ENCODE assay signal across 19 mouse cellular contexts in genomic region chr5:114172936-114173335, GRCm38 (mm10). TPM values are rescaled to one million over a fixed set of nuclear protein-coding genes. Genes with fewer than 3 reads are reported as not detected.
DNase-seq lines count a peak whose midpoint lies in the region; ATAC-seq and TF ChIP-seq lines count a peak whose summit lies in the region.
"Had no signal": no experiment of that assay in that cellular context is flagged by ENCODE, and none has a peak within 500 bp of the region (broad histone marks: within the 10 kb centered on the region; RNA-seq: fewer than 3 reads in every experiment).

No protein-coding gene starts in this region.

- H3K36me3 ChIP-seq in heart, adult 2 months (ENCODE audit: control insufficient read depth, insufficient read depth, low read length): peaks cover 3% of the 10 kb centered on the region
- no peaks in the 10 kb centered on the region; a peak in 1 of 4 replicates for H3K36me3 ChIP-seq in MEL (ENCODE audit: control insufficient read depth in 1 of 2, insufficient read depth in 2 of 2, low read length in 2 of 2)
- H3K36me3 ChIP-seq: heart, embryonic 15.5 days; limb, embryonic 13.5 days; liver, embryonic 13.5 days had no signal

- H3K27ac ChIP-seq in heart, adult 2 months: no peak overlapping the region
- H3K27ac ChIP-seq in MEL (ENCODE audit: control insufficient read depth, low read depth, low read length): no peak overlapping the region
- H3K27ac ChIP-seq: forebrain, embryonic 13.5 days; limb, embryonic 13.5 days; liver, embryonic 13.5 days had no signal

- H3K79me2 ChIP-seq in heart, adult 2 months (replicated peaks; ENCODE audit: control insufficient read depth, insufficient read depth, low read length): 0 out of 2 replicates have a peak, but pooled peaks cover 2% of the 10 kb centered on the region
- no peaks in the 10 kb centered on the region; the same call in 1 of the 2 replicates for H3K79me2 ChIP-seq in MEL (ENCODE audit: control insufficient read depth, insufficient read depth, low read length, poor library complexity)

- ATAC-seq in neutrophil, adult 5-6 weeks (ENCODE audit: extremely low read depth, insufficient number of reproducible peaks, low FRiP score, poor library complexity, severe bottlenecking): 0 out of 2 replicates have a peak, but pooled peaks have one; percentile 41
- ATAC-seq: forebrain, embryonic 13.5 days; midbrain, embryonic 16.5 days had no signal

- DNase-seq in heart, adult 2 months: no peak
- no peak for DNase-seq in heart, postnatal 4 days
- peak; percentile 62 for DNase-seq in MEL (ENCODE audit: low read depth, low spot score)
- DNase-seq in c-Kit-positive CD71-positive TER-119-positive erythroid progenitor cells, embryonic 14.5 days (ENCODE audit: low spot score): peak; percentile 37
- DNase-seq in spleen, postnatal 10 days (ENCODE audit: low spot score in 2 of 2): no peak
- DNase-seq in adipocyte (ENCODE audit: low spot score): no peak
- no peak for DNase-seq in testis, postnatal 14 days (ENCODE audit: low spot score)
- DNase-seq: adrenal gland, postnatal 36 days; B cell, adult 2 months; cerebellum, adult 11 months; cerebellum, postnatal 14 days; heart, adult 18-20 months; kidney, adult 11 months; liver, embryonic 13.5 days had no signal

- 0 out of 2 replicates have a peak, but pooled peaks have one; percentile 7 for TF ChIP-seq EP300 in heart, adult 2 months (IDR thresholded peaks at IDR 0.05; ENCODE audit: insufficient read depth, low read depth, low read length)
- no peak for TF ChIP-seq EP300 in MEL (IDR thresholded peaks at IDR 0.05; ENCODE audit: low read depth in 1 of 2, low read length in 2 of 2)

- TF ChIP-seq POLR2A in heart, adult 2 months (IDR thresholded peaks at IDR 0.05; ENCODE audit: insufficient read depth, low read depth, low read length): no peak
- no peak for TF ChIP-seq POLR2A in MEL (IDR thresholded peaks at IDR 0.05; ENCODE audit: control insufficient read depth in 1 of 2, insufficient read depth in 1 of 2, low read depth in 1 of 2, low read length in 2 of 2, poor library complexity in 1 of 2)

- no peaks in the 10 kb centered on the region for H3K9me3 ChIP-seq in MEL (replicated peaks; ENCODE audit: insufficient read depth, low read length)
- H3K9me3 ChIP-seq: forebrain, embryonic 13.5 days; heart, embryonic 15.5 days; limb, embryonic 13.5 days; liver, embryonic 13.5 days had no signal

- 92% methylated on average over 3 of the region's 3 CpGs for WGBS in heart, adult 2 months

- no peak for TF ChIP-seq RAD21 in MEL (IDR thresholded peaks at IDR 0.05; ENCODE audit: low read depth, low read length)

- no peaks in the 10 kb centered on the region for H3K27me3 ChIP-seq in heart, adult 2 months (ENCODE audit: control insufficient read depth, insufficient read depth, low read length)
- H3K27me3 ChIP-seq in MEL (ENCODE audit: control insufficient read depth in 1 of 2, insufficient read depth in 2 of 2, low read length in 2 of 2): no peaks in the 10 kb centered on the region
- H3K27me3 ChIP-seq: heart, embryonic 15.5 days; liver, embryonic 13.5 days had no signal

- no peak overlapping the region for H3K4me3 ChIP-seq in heart, adult 2 months
- H3K4me3 ChIP-seq in MEL (ENCODE audit: control insufficient read depth in 1 of 2, insufficient read depth in 1 of 2, low read depth in 2 of 2, low read length in 2 of 2): no peak overlapping the region
- H3K4me3 ChIP-seq: forebrain, embryonic 13.5 days; heart, embryonic 15.5 days; limb, embryonic 13.5 days; liver, embryonic 13.5 days had no signal

- no peak overlapping the region for H3K9ac ChIP-seq in heart, adult 2 months (ENCODE audit: low read depth, low read length)
- no peak overlapping the region for H3K9ac ChIP-seq in MEL (ENCODE audit: control insufficient read depth, low read depth, low read length, poor library complexity, severe bottlenecking)
- H3K9ac ChIP-seq: forebrain, embryonic 13.5 days; heart, embryonic 15.5 days; limb, embryonic 13.5 days; liver, embryonic 13.5 days had no signal

- H3K4me1 ChIP-seq in heart, adult 2 months (ENCODE audit: control insufficient read depth, insufficient read depth, low read length): peaks cover 5% of the 10 kb centered on the region
- H3K4me1 ChIP-seq in MEL (ENCODE audit: control insufficient read depth in 1 of 2, insufficient read depth in 2 of 2, low read length in 2 of 2): peaks cover 4 to 7% of the 10 kb centered on the region in 2 experiments; a peak in 1 of 4 replicates

- intact Hi-C loops in heart, adult 2 months (cut with DNase I): loop anchor here (10.0 kb wide), 1 partner anchor 202 kb away; no protein-coding TSS in a partner anchor

- no peak for TF ChIP-seq CTCF in heart, adult 2 months (IDR thresholded peaks at IDR 0.05)
- no peak for TF ChIP-seq CTCF in MEL (IDR thresholded peaks at IDR 0.05 in 2 of 3, conservative IDR thresholded peaks at IDR 0.05 in 1 of 3; ENCODE audit: control insufficient read depth in 1 of 3, insufficient read depth in 1 of 3, low read depth in 2 of 3, low read length in 3 of 3, poor library complexity in 1 of 3, severe bottlenecking in 1 of 3)

TF ChIP-seq in MEL, 35 proteins besides CTCF, POLR2A, EP300 and RAD21:
- TF ChIP-seq MEF2A (IDR thresholded peaks at IDR 0.05; ENCODE audit: extremely low read depth, insufficient replicate concordance, low read depth, low read length, poor library complexity, severe bottlenecking): no peak
- TF ChIP-seq TBP (IDR thresholded peaks at IDR 0.05; ENCODE audit: low read depth, low read length): no peak
- no peak for TF ChIP-seq CHD2 (IDR thresholded peaks at IDR 0.05; ENCODE audit: low read length)
- TF ChIP-seq UBTF (IDR thresholded peaks at IDR 0.05; ENCODE audit: borderline replicate concordance, insufficient read depth, low read depth, low read length): no peak
- TF ChIP-seq GABPA (IDR thresholded peaks at IDR 0.05; ENCODE audit: low read depth, low read length): no peak
- no peak for TF ChIP-seq RCOR1 (IDR thresholded peaks at IDR 0.05; ENCODE audit: low read depth, low read length)
- no peak for TF ChIP-seq NRF1 (IDR thresholded peaks at IDR 0.05; ENCODE audit: insufficient read depth, low read depth, low read length, poor library complexity, severe bottlenecking)
- no peak for TF ChIP-seq MXI1 (IDR thresholded peaks at IDR 0.05; ENCODE audit: low read depth, low read length)
- TF ChIP-seq TCF12 (IDR thresholded peaks at IDR 0.05; ENCODE audit: low read depth, low read length): no peak
- TF ChIP-seq BHLHE40 (IDR thresholded peaks at IDR 0.05; ENCODE audit: borderline replicate concordance, low read depth, low read length): no peak
- TF ChIP-seq SMC3 (IDR thresholded peaks at IDR 0.05; ENCODE audit: low read depth, low read length): no peak
- no peak for TF ChIP-seq MYB (IDR thresholded peaks at IDR 0.05; ENCODE audit: low read depth, low read length)
- TF ChIP-seq MYC (IDR thresholded peaks at IDR 0.05; ENCODE audit: low read depth, low read length): no peak
- TF ChIP-seq ELF1 (IDR thresholded peaks at IDR 0.05; ENCODE audit: low read depth, low read length): no peak
- no peak for TF ChIP-seq GATA1 (IDR thresholded peaks at IDR 0.05; ENCODE audit: low read depth, low read length)
- TF ChIP-seq KAT2A (conservative IDR thresholded peaks at IDR 0.05; ENCODE audit: low read depth, low read length): no peak
TF ChIP-seq in MEL: peak in this region for 0.

RNA-seq across cellular contexts. Expression of gene Acacb, which starts 26.6 kb away (rescaled TPM):
- 100 to 1,000 TPM; 205 to 251 TPM for total RNA-seq in heart, adult 2 months (2021)
- 105 and 141 TPM in 2 replicates for polyA plus RNA-seq in heart, adult 2 months (2012; rRNA removed)
- 100 to 1,000 TPM; 101 to 102 TPM for total RNA-seq in heart, postnatal 4 days (2021)
- 1.9 and 2.0 TPM in 2 replicates for total RNA-seq in MEL (2012; rRNA removed)
- polyA plus RNA-seq in MEL (2012; ENCODE audit: insufficient read depth in 1 of 2, insufficient read length in 2 of 2, low read depth in 1 of 2, low replicate concordance in 2 of 2, missing spikeins in 1 of 2): 1 to 10 TPM in 1 of 2 experiments, not detected in 1; 5.3 TPM
- total RNA-seq in neutrophil, adult 5-6 weeks (2017): 0.86 TPM in 1 of 2 replicates, not detected in the other

RNA-seq across cellular contexts. Expression of gene Ung, which starts 42.8 kb away (rescaled TPM):
- total RNA-seq in heart, adult 2 months (2021): 10 to 100 TPM; 27.1 to 32.1 TPM
- 24.4 and 28.3 TPM in 2 replicates for polyA plus RNA-seq in heart, adult 2 months (2012; rRNA removed)
- 10 to 100 TPM; 34.0 to 40.7 TPM for total RNA-seq in heart, postnatal 4 days (2021)
- 19.6 and 22.1 TPM in 2 replicates for total RNA-seq in MEL (2012; rRNA removed)
- polyA plus RNA-seq in MEL (2012; ENCODE audit: insufficient read depth in 1 of 2, insufficient read length in 2 of 2, low read depth in 1 of 2, low replicate concordance in 2 of 2, missing spikeins in 1 of 2): 10 to 100 TPM in 1 of 2 experiments, not detected in 1; 62.2 TPM
- 5.5 and 5.6 TPM in 2 replicates for total RNA-seq in neutrophil, adult 5-6 weeks (2017)

RNA-seq across cellular contexts. Expression of gene Alkbh2, which starts 44.9 kb away (rescaled TPM):
- 1 to 10 TPM; 1.6 to 2.0 TPM for total RNA-seq in heart, adult 2 months (2021)
- 3.0 and 3.1 TPM in 2 replicates for polyA plus RNA-seq in heart, adult 2 months (2012; rRNA removed)
- 1 to 10 TPM; 4.8 to 6.4 TPM for total RNA-seq in heart, postnatal 4 days (2021)
- total RNA-seq in MEL (2012; rRNA removed): 15.2 and 15.7 TPM in 2 replicates
- 10 to 100 TPM in 1 of 2 experiments, not detected in 1; 22.6 TPM for polyA plus RNA-seq in MEL (2012; ENCODE audit: insufficient read depth in 1 of 2, insufficient read length in 2 of 2, low read depth in 1 of 2, low replicate concordance in 2 of 2, missing spikeins in 1 of 2)
- 3.8 and 7.7 TPM in 2 replicates for total RNA-seq in neutrophil, adult 5-6 weeks (2017)

Comparison
In these comparisons a context has a peak if more than half of its experiments do, and no peak if none do; other contexts are left out.
1. DNase-seq: peak in MEL (single experiment) and c-Kit-positive CD71-positive TER-119-positive erythroid progenitor cells, embryonic 14.5 days (single experiment); none in heart, adult 2 months (0 of 2), heart, postnatal 4 days (single experiment), spleen, postnatal 10 days (0 of 2), adipocyte (single experiment) and testis, postnatal 14 days (single experiment).
2. RNA of gene Acacb, which starts 26.6 kb away (total RNA-seq): 205 to 251 TPM in heart, adult 2 months and 101 to 102 TPM in heart, postnatal 4 days; 1.9 to 2.0 TPM in MEL and 0.86 TPM in neutrophil, adult 5-6 weeks; every median in the first group is over 10 times any median in the second.